Mouse (Mus musculus): ENCODE results near the gene Slc5a8.

GRCm38 (mm10) chr10:88968586-88968985 lies 82.8 kb downstream of the Slc5a8 start:
- no peak for TF ChIP-seq POLR2A (IDR thresholded peaks at IDR 0.05; ENCODE audit: control insufficient read depth, low read depth, low read length)
- TF ChIP-seq CTCF (IDR thresholded peaks at IDR 0.05; ENCODE audit: control insufficient read depth, insufficient read depth, insufficient replicate concordance, low read depth, low read length), result no peak

All from testis, adult 2 months (tissue).